Mouse (Mus musculus): Measurements from ENCODE around the gene Hsd17b13.

GRCm38 (mm10) chr5:103938547-103939349, 38.5 kb downstream of the Hsd17b13 start:
- TF ChIP-seq CTCF (IDR thresholded peaks at IDR 0.05) (no peak), POLR2A (IDR thresholded peaks at IDR 0.05; ENCODE audit: insufficient read depth, low read depth, low read length) (no peak)

Measured in heart, adult 2 months (tissue).